Mouse (Mus musculus): ENCODE results near the gene Ostc. TPM values are rescaled to one million over a fixed set of nuclear protein-coding genes. Genes with fewer than 3 reads are reported as not detected.

Ostc gene
- 29.2 and 43.9 TPM in 2 replicates for polyA plus RNA-seq (2012; rRNA removed)

DNA sequence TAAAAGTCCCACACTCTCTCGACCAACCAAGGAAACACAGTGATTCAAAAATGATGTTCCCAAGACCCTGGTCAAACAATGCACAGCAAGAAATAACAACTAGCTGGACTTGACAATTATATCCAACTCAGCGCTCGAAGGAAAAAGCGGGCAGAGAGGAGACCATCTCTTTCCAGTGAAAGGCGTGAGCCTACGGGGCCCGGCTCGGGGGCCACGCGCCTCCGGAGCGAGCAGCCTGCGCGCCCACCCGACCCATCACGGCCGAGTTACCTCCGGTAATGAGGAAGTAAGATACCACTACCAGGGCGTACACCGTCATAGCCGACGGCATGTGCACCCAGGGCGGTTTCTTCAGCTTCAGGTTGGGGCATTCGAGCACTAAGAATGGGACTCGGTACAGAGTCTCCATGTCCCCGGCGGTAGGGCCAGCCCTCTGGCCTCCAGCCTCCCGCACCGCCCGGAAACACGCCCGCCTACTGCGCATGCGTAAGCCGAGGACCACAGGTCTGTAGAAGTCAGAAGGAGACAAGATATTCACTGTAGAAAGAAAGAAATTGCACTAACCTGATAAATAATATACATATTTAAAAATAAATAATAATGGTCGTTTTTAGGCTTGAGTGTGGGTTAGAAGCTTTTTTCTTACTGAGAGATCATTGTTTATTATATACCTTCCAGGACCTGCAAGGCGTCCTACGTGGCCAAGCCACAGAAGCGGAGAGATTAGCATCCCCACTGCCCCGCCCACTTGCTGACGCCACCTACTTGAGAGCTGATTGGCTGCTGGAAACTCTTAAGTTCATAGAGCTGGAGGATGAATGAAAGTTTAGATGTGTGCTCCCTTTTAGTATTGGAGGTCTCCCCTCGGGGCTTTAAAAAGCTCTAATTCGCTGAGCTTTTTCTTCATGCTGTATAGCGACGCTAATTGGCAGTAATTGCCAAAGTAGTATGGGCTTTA, at the start of gene Ostc:
TSS of gene Ostc (minus strand) at position 478 of the 958 bp plus-strand sequence.
- WGBS, result under 1% methylated on average over 45 of the region's 45 CpGs
- Histone ChIP-seq H3K4me1 (ENCODE audit: control insufficient read depth, insufficient read depth, low read length) (peaks cover 4% of the 10 kb centered on the region; the same call in 1 of the 2 replicates), H3K4me3 (replicated peaks; ENCODE audit: extremely low read depth, low read depth, low read length) (peak within 1 kb of the TSS; percentile 100)
- TF ChIP-seq POLR2A (IDR thresholded peaks at IDR 0.05; ENCODE audit: borderline replicate concordance, extremely low read depth, low read depth, low read length) (peak; percentile 92), CTCF (IDR thresholded peaks at IDR 0.05; ENCODE audit: insufficient read depth, low read length) (no peak)
- DNase-seq, result peak; percentile 94

DNA sequence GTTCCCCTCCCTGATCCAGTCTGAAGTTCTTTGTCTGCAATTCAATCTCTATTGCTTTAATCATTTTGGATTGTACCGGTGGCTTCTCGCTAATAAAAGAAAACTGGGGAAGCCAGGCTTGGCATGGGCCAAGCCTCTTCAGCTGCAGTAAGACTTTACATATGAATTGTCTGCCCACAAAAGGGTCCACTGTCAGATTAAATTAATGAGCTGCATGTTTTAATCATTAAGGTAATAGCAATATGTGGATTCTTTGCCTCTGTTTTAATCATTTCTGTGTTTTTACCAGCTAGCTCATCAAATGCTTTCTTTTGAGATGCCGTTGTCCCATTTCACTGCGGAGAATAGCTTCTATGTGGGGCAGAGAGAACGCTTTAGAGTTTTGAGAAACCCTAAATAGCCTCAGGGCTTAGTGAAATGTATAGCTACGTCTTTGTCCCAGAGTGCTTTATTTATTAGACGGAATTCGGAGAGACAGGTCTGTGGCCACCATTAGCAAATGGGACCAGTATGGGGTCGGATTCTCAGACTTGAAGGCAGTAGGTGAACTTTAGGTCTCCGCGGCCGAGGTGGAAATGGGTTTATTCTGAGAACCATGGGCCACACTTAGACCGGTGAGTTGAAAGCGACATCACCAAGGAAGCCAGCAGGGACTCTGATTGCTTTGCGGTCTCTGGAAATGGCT, 49.1 kb upstream of the Ostc start:
- H3K4me3 ChIP-seq (replicated peaks; ENCODE audit: extremely low read depth, low read depth, low read length), result no peak overlapping the region
- 89% methylated on average over 15 of the region's 15 CpGs for WGBS
- H3K4me1 ChIP-seq (ENCODE audit: control insufficient read depth, insufficient read depth, low read length), result no peaks in the 10 kb centered on the region
- no peak for DNase-seq
- TF ChIP-seq POLR2A (IDR thresholded peaks at IDR 0.05; ENCODE audit: borderline replicate concordance, extremely low read depth, low read depth, low read length) (no peak), CTCF (IDR thresholded peaks at IDR 0.05; ENCODE audit: insufficient read depth, low read length) (no peak)

DNA sequence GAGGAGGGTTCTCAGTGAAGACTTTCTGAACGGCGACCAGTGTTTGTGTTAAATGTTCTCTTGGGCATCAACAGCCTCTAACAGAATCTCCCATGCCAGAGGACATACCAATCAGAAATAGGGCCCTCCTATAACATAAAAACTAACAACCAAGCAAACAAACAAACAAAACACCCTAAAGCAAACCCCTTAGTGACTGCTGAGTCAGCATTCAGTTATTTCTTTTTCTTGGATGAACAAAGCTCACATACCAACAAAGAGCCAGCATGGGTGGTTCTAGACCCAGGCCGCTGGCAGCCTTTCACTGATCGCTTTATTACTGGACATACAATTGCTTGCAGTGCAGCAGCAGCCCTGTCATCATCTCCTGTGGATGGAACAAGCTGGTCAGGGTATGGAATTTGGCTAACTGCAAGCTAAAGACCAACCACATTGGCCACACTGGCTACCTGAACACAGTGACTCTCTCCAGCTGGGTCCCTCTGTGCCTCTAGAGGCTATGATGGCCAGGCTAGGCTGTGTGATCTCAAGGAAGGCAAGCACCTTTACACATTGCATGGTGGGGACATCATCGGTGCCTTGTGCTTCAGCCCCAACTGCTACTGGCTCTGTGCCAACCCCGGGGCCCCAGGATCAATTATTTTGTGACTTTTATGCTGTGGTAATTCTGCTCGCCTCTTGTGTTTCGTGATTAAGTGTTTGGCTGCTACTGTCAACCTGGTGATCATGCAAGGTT, 48.0 kb upstream of the Ostc start:
- WGBS, result 78% methylated on average over 8 of the region's 8 CpGs

DNA sequence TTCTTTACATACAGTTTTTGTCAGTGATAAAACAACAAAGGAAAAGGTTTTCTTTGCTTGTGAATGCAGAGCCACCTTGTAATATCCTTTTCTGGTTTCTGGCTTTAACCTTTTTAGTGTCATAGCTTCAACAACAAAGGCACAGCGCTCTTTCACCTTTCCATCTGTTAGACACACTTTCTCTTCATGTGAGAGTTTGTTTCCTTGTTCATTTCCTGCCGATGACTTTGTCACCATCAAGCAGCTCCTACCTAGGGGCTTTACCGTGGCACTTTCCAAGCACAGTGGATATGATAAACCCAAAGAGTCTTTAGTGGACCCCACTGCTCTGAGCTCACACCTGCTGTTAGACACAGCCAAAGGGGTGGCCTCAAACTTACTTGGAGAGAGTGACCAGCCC, 40.0 kb upstream of the Ostc start:
- no peak overlapping the region for H3K4me3 ChIP-seq (replicated peaks; ENCODE audit: extremely low read depth, low read depth, low read length)
- DNase-seq, result no peak
- no peak for TF ChIP-seq POLR2A (IDR thresholded peaks at IDR 0.05; ENCODE audit: borderline replicate concordance, extremely low read depth, low read depth, low read length)
- no peak for TF ChIP-seq CTCF (IDR thresholded peaks at IDR 0.05; ENCODE audit: insufficient read depth, low read length)
- WGBS, result 84% methylated on average over 3 of the region's 3 CpGs
- H3K4me1 ChIP-seq (ENCODE audit: control insufficient read depth, insufficient read depth, low read length), result no peaks in the 10 kb centered on the region

More for the DNA sequence above, 48.0 kb upstream of the Ostc start:
- H3K4me1 ChIP-seq (ENCODE audit: control insufficient read depth, insufficient read depth, low read length), result no peaks in the 10 kb centered on the region
- H3K4me3 ChIP-seq (replicated peaks; ENCODE audit: extremely low read depth, low read depth, low read length), result no peak overlapping the region
- TF ChIP-seq CTCF (IDR thresholded peaks at IDR 0.05; ENCODE audit: insufficient read depth, low read length) (no peak), POLR2A (IDR thresholded peaks at IDR 0.05; ENCODE audit: borderline replicate concordance, extremely low read depth, low read depth, low read length) (no peak)
- DNase-seq, result no peak

DNA sequence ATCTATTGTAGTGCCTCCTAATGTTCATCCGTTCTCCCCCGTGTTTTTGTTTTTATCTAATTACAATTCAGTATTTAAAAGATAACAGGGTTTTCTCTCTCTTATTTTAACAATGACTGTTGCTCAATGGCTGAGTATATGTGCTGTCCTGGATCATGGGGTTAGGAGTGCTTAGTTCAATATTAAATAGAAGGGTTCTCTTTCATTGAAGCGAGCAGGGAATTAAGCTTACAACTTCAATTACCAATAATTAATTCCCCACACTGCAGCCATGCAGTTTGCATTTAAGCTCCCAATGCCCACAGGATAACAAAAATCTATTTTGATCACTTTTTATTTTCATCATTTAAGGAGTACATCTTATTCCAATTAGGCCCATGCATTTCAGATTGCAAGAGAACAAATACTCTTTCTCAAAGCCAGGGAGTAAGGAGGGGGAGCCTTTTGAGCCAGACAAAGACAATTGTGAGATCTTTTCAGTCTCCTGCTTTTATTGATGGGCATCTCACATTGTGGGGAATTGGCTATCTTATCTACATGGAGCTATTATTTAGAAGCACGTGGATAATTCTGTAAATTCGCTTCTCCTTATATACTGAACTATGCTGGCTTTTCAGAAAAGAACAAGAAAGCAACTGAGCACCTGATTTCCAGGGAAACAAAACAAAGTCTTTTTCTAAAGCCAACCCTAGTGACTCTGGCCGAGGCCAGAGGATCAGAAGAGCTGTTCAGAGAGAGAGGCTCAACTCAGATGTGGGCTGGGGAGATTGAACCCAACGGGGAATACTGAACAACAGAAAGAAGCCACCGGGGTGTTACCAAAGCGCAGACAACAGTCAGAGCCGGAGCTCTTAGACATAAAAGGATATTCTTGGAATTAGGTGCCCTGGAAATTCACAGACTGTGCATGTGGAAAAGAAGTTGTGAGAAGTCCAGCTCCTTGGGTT, 37.7 kb upstream of the Ostc start:
- no peak overlapping the region for H3K4me3 ChIP-seq (replicated peaks; ENCODE audit: extremely low read depth, low read depth, low read length)
- WGBS, result 83% methylated on average over 10 of the region's 10 CpGs
- DNase-seq, result no peak
- TF ChIP-seq POLR2A (IDR thresholded peaks at IDR 0.05; ENCODE audit: borderline replicate concordance, extremely low read depth, low read depth, low read length) (no peak), CTCF (IDR thresholded peaks at IDR 0.05; ENCODE audit: insufficient read depth, low read length) (no peak)
- no peaks in the 10 kb centered on the region for H3K4me1 ChIP-seq (ENCODE audit: control insufficient read depth, insufficient read depth, low read length)

DNA sequence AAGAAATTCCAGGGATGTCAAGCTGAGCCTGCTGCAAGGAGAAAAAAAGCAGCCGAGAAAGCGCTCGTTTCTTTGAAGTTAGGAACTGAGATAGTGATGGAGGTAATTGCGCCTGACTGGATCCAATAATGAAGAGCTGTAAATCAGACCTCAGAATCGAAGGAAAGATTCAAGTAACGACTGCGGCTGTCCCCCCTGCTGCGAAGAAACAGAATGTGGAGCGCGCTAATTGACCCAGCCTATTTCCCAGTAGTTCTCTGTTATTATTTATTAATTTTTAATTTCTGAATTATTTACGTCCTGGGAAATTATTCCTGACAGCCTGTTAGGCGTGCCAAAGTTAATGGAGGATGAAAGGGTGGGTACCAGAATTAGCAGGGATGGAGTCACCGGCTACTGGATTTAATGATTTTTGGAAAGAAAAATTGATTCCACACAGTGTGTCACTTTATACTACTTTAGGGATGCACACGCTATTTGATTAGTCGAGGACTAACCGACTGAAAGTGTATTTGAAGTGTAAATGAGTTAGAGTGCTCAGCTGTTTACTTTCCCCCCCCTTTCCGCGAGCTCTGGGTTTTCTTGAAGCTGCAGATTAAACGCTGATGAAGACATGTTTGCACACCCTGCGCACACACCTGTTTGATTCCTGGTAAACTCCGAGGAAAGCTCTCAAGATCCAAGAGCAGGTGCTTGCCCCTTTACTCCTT, 28.6 kb upstream of the Ostc start:
- Histone ChIP-seq H3K4me1 (ENCODE audit: control insufficient read depth, insufficient read depth, low read length) (no peaks in the 10 kb centered on the region), H3K4me3 (replicated peaks; ENCODE audit: extremely low read depth, low read depth, low read length) (no peak overlapping the region)
- no peak for DNase-seq
- no peak for TF ChIP-seq CTCF (IDR thresholded peaks at IDR 0.05; ENCODE audit: insufficient read depth, low read length)
- no peak for TF ChIP-seq POLR2A (IDR thresholded peaks at IDR 0.05; ENCODE audit: borderline replicate concordance, extremely low read depth, low read depth, low read length)
- 51% methylated on average over 21 of the region's 21 CpGs for WGBS

DNA sequence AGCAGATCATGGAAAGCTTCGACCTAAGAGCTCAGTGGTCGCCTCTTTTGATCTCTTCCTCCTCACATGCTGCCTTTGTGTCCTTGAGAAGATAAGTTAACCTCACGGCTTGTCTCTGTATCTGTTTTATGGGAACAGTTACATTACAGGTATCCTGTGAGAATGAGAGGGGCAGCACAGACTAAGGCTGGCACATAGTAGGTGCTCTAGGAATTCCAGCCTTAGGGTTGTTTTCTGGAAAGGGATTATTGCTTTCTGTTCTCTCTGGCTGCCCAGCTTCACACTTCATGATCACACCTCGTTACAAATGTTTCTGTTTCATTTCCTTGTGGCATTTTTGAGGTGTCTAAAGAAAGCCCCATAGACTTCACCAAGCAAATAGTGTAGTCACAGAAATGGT, 27.5 kb upstream of the Ostc start:
- Histone ChIP-seq H3K4me1 (ENCODE audit: control insufficient read depth, insufficient read depth, low read length) (no peaks in the 10 kb centered on the region), H3K4me3 (replicated peaks; ENCODE audit: extremely low read depth, low read depth, low read length) (no peak overlapping the region)
- no peak for TF ChIP-seq CTCF (IDR thresholded peaks at IDR 0.05; ENCODE audit: insufficient read depth, low read length)
- no peak for TF ChIP-seq POLR2A (IDR thresholded peaks at IDR 0.05; ENCODE audit: borderline replicate concordance, extremely low read depth, low read depth, low read length)
- no peak for DNase-seq
- WGBS, result 46% methylated on average over 4 of the region's 4 CpGs

DNA sequence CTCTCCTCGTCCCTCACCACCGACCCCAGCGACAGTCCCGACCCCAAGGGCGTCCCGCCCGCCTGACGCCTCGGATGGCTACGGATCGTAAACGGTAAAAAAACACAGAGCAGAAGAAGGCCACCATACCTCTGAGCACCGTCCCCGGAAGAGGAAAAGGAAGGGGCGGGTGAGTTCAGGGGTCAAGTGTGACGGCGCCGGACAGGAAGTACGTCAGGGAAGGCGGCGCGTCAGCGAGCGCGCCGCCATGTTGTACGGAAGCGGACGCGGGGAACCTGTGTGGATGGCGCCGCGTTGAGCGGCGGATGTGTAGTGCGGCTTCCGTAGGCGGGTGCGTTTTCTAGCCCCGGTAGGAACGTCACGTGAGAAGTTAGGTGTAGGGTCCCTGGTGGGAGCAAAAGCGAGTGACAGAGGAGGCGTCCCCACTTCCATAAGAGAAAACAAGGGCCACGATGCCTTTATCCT, 21.0 kb upstream of the Ostc start, which contains the start of gene Rpl34:
TSS of gene Rpl34 (minus strand) at position 210 of the 465 bp plus-strand sequence.
- H3K4me3 ChIP-seq (replicated peaks; ENCODE audit: extremely low read depth, low read depth, low read length), result peak within 1 kb of the TSS; percentile 83
- under 1% methylated on average over 45 of the region's 45 CpGs for WGBS
- H3K4me1 ChIP-seq (ENCODE audit: control insufficient read depth, insufficient read depth, low read length), result no peaks in the 10 kb centered on the region
- TF ChIP-seq CTCF (IDR thresholded peaks at IDR 0.05; ENCODE audit: insufficient read depth, low read length) (no peak), POLR2A (IDR thresholded peaks at IDR 0.05; ENCODE audit: borderline replicate concordance, extremely low read depth, low read depth, low read length) (peak; percentile 94)
- peak; percentile 95 for DNase-seq
